Mouse (Mus musculus) MEL (cell line): ENCODE measurements around the gene Tbx3. TPM values are rescaled to one million over a fixed set of nuclear protein-coding genes. Genes with fewer than 3 reads are reported as not detected.

Experiments used
- DNase-seq: peaks from one replicate; pipeline ENCODE4 v3.0.0; 2011; ENCODE audit warnings: low read depth, low spot score
- H3K27ac ChIP-seq: 2 replicates; pipeline ENCODE4 v1.5.1; 2012; ENCODE audit warnings: low read depth, mild to moderate bottlenecking, control low read depth, low read length, moderate library complexity; ENCODE audit not compliant: control insufficient read depth
- H3K27me3 ChIP-seq, 2 experiments: fragments of 150-350 bp in 1 of 2; sonication (generic) in 1 of 2; 2 replicates each; pipeline ENCODE4 v1.6.1; 2012; ENCODE audit warnings: low read length in 2 of 2, mild to moderate bottlenecking in 2 of 2, improper control_type of control experiment in 1 of 2, moderate library complexity in 1 of 2; ENCODE audit not compliant: insufficient read depth in 2 of 2, control insufficient read depth in 1 of 2
- H3K36me3 ChIP-seq, 2 experiments: 2 replicates each; pipeline ENCODE4 v1.6.1; 2012 to 2014; ENCODE audit warnings: low read length in 2 of 2, improper control_type of control experiment in 1 of 2, inconsistent platforms in 1 of 2, mild to moderate bottlenecking in 1 of 2; ENCODE audit not compliant: insufficient read depth in 2 of 2, control insufficient read depth in 1 of 2
- H3K4me1 ChIP-seq, 2 experiments: fragments of 150-350 bp in 1 of 2; sonication (generic) in 1 of 2; 2 replicates each; pipeline ENCODE4 v1.6.1; 2012; ENCODE audit warnings: low read length in 2 of 2, improper control_type of control experiment in 1 of 2, mild to moderate bottlenecking in 1 of 2; ENCODE audit not compliant: insufficient read depth in 2 of 2, control insufficient read depth in 1 of 2
- H3K4me3 ChIP-seq, 2 experiments: fragments of 150-350 bp in 1 of 2; sonication (generic) in 1 of 2; 2 replicates each; pipeline ENCODE4 v1.5.1; 2012; ENCODE audit warnings: low read depth in 2 of 2, low read length in 2 of 2, mild to moderate bottlenecking in 2 of 2, moderate library complexity in 2 of 2, control low read depth in 1 of 2, improper control_type of control experiment in 1 of 2; ENCODE audit not compliant: control insufficient read depth in 1 of 2, insufficient read depth in 1 of 2
- H3K79me2 ChIP-seq: 2 replicates; pipeline ENCODE4 v1.6.1; 2012; ENCODE audit warnings: mild to moderate bottlenecking, low read length, moderate library complexity; ENCODE audit not compliant: control insufficient read depth, poor library complexity, insufficient read depth
- H3K9ac ChIP-seq: 2 replicates; pipeline ENCODE4 v1.6.1; 2012; ENCODE audit warnings: low read depth, mild to moderate bottlenecking, control low read depth, low read length, moderate library complexity; ENCODE audit not compliant: control insufficient read depth, poor library complexity, severe bottlenecking
- H3K9me3 ChIP-seq: fragments of 150-350 bp; sonication (generic); replicated peaks from 2 replicates; pipeline ENCODE4 v1.6.1; 2012; ENCODE audit warnings: mild to moderate bottlenecking, low read length, improper control_type of control experiment, moderate library complexity; ENCODE audit not compliant: insufficient read depth
- CHD2 ChIP-seq: IDR thresholded peaks from 2 replicates; pipeline ENCODE4 v1.6.1; 2011; ENCODE audit warnings: low read length, improper control_type of control experiment
- E2F4 ChIP-seq: IDR thresholded peaks from 2 replicates; pipeline ENCODE4 v1.6.1; 2011; ENCODE audit warnings: low read depth, low read length, improper control_type of control experiment, borderline replicate concordance
- EP300 ChIP-seq, 2 experiments: IDR thresholded peaks; 2 replicates each; pipeline ENCODE4 v1.6.1; 2011; ENCODE audit warnings: improper control_type of control experiment in 2 of 2, low read length in 2 of 2, low read depth in 1 of 2, mild to moderate bottlenecking in 1 of 2
- ETS1 ChIP-seq: IDR thresholded peaks from 2 replicates; pipeline ENCODE4 v1.6.1; 2012; ENCODE audit warnings: low read depth, mild to moderate bottlenecking, inconsistent platforms, low read length, improper control_type of control experiment, moderate library complexity
- GATA1 ChIP-seq: IDR thresholded peaks from 2 replicates; pipeline ENCODE4 v1.6.1; 2011; ENCODE audit warnings: low read depth, low read length, improper control_type of control experiment
- KAT2A ChIP-seq: conservative IDR thresholded peaks from 2 replicates; pipeline ENCODE4 v1.6.1; 2012; ENCODE audit warnings: low read depth, low read length, improper control_type of control experiment, inconsistent platforms
- MAX ChIP-seq: IDR thresholded peaks from 2 replicates; pipeline ENCODE4 v1.6.1; 2011; ENCODE audit warnings: low read length, improper control_type of control experiment
- MXI1 ChIP-seq: IDR thresholded peaks from 2 replicates; pipeline ENCODE4 v1.6.1; 2011; ENCODE audit warnings: mild to moderate bottlenecking, low read depth, low read length, improper control_type of control experiment
- MYC ChIP-seq: IDR thresholded peaks from 2 replicates; pipeline ENCODE4 v1.6.1; 2011; ENCODE audit warnings: low read depth, mild to moderate bottlenecking, low read length, improper control_type of control experiment, moderate library complexity
- NELFE ChIP-seq: IDR thresholded peaks from 2 replicates; pipeline ENCODE4 v1.6.1; 2011; ENCODE audit warnings: low read depth, low read length, improper control_type of control experiment
- POLR2A ChIP-seq, 2 experiments: IDR thresholded peaks; 2 replicates each; pipeline ENCODE4 v1.6.1; 2011 to 2012; ENCODE audit warnings: low read length in 2 of 2, mild to moderate bottlenecking in 2 of 2, control low read depth in 1 of 2, improper control_type of control experiment in 1 of 2, low read depth in 1 of 2, moderate library complexity in 1 of 2; ENCODE audit not compliant: control insufficient read depth in 1 of 2, insufficient read depth in 1 of 2, poor library complexity in 1 of 2
- POLR2AphosphoS2 ChIP-seq: IDR thresholded peaks from 2 replicates; pipeline ENCODE4 v1.6.1; 2011; ENCODE audit warnings: low read length, improper control_type of control experiment
- RCOR1 ChIP-seq: IDR thresholded peaks from 2 replicates; pipeline ENCODE4 v1.6.1; 2012; ENCODE audit warnings: low read depth, mild to moderate bottlenecking, inconsistent platforms, low read length, improper control_type of control experiment
- SIN3A ChIP-seq: IDR thresholded peaks from 2 replicates; pipeline ENCODE4 v1.6.1; 2012; ENCODE audit warnings: low read length, improper control_type of control experiment, inconsistent platforms
- TAL1 ChIP-seq: IDR thresholded peaks from 2 replicates; pipeline ENCODE4 v1.6.1; 2012; ENCODE audit warnings: mild to moderate bottlenecking, inconsistent platforms, low read length, moderate library complexity, mixed read lengths
- TCF12 ChIP-seq: IDR thresholded peaks from 2 replicates; pipeline ENCODE4 v1.6.1; 2014; ENCODE audit warnings: low read depth, mild to moderate bottlenecking, inconsistent platforms, low read length, improper control_type of control experiment, moderate library complexity
- USF1 ChIP-seq: IDR thresholded peaks from 2 replicates; pipeline ENCODE4 v1.6.1; 2014; ENCODE audit warnings: low read depth, mild to moderate bottlenecking, inconsistent platforms, low read length, improper control_type of control experiment, moderate library complexity
- ZNF384 ChIP-seq: IDR thresholded peaks from 2 replicates; pipeline ENCODE4 v1.6.1; 2012; ENCODE audit warnings: low read depth, mild to moderate bottlenecking, inconsistent platforms, low read length, improper control_type of control experiment
- polyA plus RNA-seq, 2 experiments: library from polyadenylated mRNA; stranded (reverse) in 1 of 2; unstranded in 1 of 2; fragments of >175 nt in 1 of 2; fragments of >200 nt in 1 of 2; gene quantifications; 2 replicates each; pipeline versions ENCODE4 v1.2.1 to v1.2.4; 2012; ENCODE audit warnings: low replicate concordance in 2 of 2, low read depth in 1 of 2; ENCODE audit not compliant: insufficient read length in 2 of 2, insufficient read depth in 1 of 2, missing spikeins in 1 of 2
- total RNA-seq: library from RNA; depleted of rRNA; stranded (reverse); fragments of 300-350 nt; gene quantifications from 2 replicates; pipeline ENCODE4 v1.2.3, GENCODE M21; 2012

Tbx3 gene
- total and polyA plus RNA-seq, 3 experiments = not detected

- no peak overlapping the region for H3K9ac ChIP-seq
- H3K27ac ChIP-seq = no peak overlapping the region
- no peak for DNase-seq
- no peaks in the 10 kb centered on the region for H3K4me1 ChIP-seq
- H3K36me3 ChIP-seq = no peaks in the 10 kb centered on the region
- no peaks in the 10 kb centered on the region; a peak in 1 of 4 replicates for H3K27me3 ChIP-seq
- no peaks in the 10 kb centered on the region for H3K9me3 ChIP-seq
- H3K79me2 ChIP-seq = no peaks in the 10 kb centered on the region
- no peak overlapping the region for H3K4me3 ChIP-seq
- TF ChIP-seq TCF12 (no peak), RCOR1 (no peak), GATA1 (no peak), USF1 (no peak), ZNF384 (no peak), TAL1 (no peak), CHD2 (no peak), KAT2A (no peak), MYC (no peak), E2F4 (no peak)
Measured at GRCm38 (mm10) chr5:119683861-119684260, 13.4 kb downstream of the Tbx3 start.

- TF ChIP-seq TAL1 (no peak), ETS1 (no peak), POLR2AphosphoS2 (no peak), EP300 (IDR thresholded peaks at IDR 0.05; ENCODE audit: low read depth in 1 of 2, low read length in 2 of 2) (no peak)
- Histone ChIP-seq H3K36me3 (no peaks in the 10 kb centered on the region), H3K9ac (no peak overlapping the region), H3K27ac (no peak overlapping the region), H3K4me3 (no peak overlapping the region), H3K9me3 (no peaks in the 10 kb centered on the region), H3K4me1 (no peaks in the 10 kb centered on the region), H3K79me2 (no peaks in the 10 kb centered on the region), H3K27me3 (no peaks in the 10 kb centered on the region; a peak in 1 of 4 replicates)
- DNase-seq = no peak
Measured at GRCm38 (mm10) chr5:119684701-119685391, 14.4 kb downstream of the Tbx3 start.

- Histone ChIP-seq H3K27me3 (no peaks in the 10 kb centered on the region), H3K9me3 (no peaks in the 10 kb centered on the region), H3K4me1 (no peaks in the 10 kb centered on the region), H3K79me2 (no peaks in the 10 kb centered on the region), H3K36me3 (no peaks in the 10 kb centered on the region), H3K4me3 (no peak overlapping the region), H3K27ac (no peak overlapping the region), H3K9ac (no peak overlapping the region)
- no peak for TF ChIP-seq MAX
- TF ChIP-seq NELFE = no peak
- no peak for TF ChIP-seq SIN3A
- TF ChIP-seq POLR2A (IDR thresholded peaks at IDR 0.05; ENCODE audit: control insufficient read depth in 1 of 2, insufficient read depth in 1 of 2, low read depth in 1 of 2, low read length in 2 of 2, poor library complexity in 1 of 2) = no peak
- no peak for TF ChIP-seq POLR2AphosphoS2
- no peak for TF ChIP-seq USF1
- TF ChIP-seq MXI1 = no peak
- DNase-seq = no peak
Measured at GRCm38 (mm10) chr5:119685446-119686198, 15.2 kb downstream of the Tbx3 start.
